Mouse (Mus musculus): ENCODE measurements at regions not wholly inside any gene's neighbourhood (a gene's known extent, or its start where the extent isn't known, plus 50 kb on each side); places are given as distances from the start of the nearest gene placed in this dataset.

DNA sequence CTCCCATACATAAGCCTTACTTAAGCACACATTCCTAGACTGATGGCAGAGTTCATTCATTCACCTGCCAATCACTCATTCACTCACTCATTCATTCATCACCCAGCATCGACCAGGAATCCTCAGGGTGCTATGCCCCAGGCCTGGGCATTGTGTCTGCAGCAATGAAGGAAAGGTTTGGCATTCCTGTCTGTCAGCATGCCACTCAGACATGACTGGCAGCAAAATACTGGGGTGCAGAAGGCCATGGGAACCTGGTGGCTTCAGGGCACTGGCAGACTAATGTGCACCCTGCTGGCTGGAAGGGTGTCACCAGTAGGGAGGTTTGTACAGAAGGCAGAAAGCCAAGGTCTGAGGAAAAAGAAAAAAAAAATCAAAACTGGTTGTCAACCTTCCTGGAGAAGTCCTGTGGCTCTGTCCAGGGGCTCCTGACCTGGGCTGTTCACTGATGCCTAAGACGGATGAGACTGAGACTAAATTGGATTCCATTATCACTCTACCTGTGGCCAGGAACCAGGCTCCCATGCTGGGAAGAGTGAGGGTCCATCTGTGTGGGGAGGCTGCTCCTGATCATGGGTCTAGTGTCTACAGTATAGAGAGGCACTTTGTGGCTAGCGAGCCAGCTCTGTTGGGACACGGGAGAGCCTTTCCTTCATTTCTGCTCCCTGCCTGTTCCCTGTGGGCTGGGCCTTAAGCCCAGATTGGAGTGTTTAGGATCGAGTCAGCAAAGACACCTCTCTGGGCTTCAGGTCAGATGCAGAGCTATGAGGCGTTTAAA is 104.1 kb downstream of the Cstad start:
- no peak for DNase-seq (ENCODE audit: low spot score in 2 of 2)

DNA sequence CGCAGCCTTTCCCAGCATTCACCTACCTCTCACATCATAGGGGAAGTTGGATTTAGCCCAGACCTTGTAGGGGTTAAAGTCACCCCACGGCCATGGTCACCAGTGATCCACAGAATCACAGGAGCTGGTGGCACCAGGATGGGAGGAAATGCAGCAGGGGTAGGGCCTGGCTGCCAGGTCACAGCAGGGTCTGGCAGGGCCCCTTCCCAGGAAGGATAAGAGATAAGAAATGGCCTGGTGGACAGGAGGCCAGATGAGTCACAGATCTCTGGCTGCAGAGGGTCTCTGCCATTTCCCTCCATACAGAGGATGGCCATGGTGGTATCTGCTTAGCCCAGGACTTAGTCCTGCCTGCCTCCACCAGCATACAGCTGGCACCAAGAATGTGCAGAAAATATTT is 103.0 kb downstream of the Cstad start:
- no peak for DNase-seq (ENCODE audit: low spot score in 2 of 2)

DNA sequence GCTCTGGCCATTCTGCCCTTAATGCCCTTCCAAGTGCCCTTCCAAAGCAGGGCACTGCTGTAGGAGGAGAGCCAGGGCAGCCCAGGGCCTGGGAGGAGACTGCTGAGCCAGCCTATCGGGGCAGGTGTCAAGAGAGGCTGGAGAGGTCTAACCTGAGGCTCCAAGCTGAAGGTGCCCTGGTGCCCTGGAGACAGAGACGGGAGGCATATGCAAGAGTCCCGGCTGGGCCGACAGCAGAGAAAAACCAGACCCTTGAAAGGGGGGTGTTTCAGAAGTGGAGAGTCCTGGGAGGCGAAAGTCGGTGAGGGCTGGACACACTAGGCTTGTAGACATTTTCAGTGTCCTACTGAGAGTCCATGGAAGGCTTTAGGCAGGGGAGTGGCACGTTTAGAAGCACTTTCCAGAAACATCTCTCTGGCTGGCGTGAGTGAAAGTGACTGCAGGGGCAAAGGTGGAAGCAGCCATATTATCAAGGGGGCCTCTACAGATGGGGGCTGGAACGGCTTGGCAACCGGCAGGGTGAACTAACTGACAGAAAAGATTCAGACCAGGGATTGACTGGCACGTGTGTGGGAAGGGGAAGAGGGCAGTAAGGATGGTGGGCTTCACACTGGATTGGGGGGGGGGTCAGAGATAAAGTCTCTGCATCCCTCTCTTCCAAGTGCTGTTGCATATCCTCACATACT is 101.1 kb downstream of the Cstad start:
- no peak for DNase-seq (ENCODE audit: low spot score in 2 of 2)

DNA sequence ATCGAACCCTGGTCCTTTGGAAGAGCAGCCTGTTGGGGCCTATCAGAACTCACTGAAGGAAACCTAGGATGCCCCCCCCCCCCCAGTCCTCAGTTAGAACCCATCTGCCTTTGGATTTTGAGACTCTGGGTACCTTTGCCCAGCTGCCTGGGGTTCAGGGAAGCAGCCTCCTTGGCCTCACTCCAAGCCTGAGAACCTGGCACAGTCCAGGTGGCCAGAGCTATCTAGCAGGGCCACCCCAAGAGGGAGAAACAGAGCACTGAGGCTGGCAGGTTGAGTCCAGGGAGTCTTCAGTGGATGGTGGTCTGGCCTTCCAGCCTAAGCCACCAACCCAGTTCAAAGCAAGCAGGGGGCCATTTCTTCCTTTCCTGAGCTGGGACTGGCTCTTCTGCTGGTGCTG is 100.2 kb downstream of the Cstad start:
- no peak for DNase-seq (ENCODE audit: low spot score in 2 of 2)

DNA sequence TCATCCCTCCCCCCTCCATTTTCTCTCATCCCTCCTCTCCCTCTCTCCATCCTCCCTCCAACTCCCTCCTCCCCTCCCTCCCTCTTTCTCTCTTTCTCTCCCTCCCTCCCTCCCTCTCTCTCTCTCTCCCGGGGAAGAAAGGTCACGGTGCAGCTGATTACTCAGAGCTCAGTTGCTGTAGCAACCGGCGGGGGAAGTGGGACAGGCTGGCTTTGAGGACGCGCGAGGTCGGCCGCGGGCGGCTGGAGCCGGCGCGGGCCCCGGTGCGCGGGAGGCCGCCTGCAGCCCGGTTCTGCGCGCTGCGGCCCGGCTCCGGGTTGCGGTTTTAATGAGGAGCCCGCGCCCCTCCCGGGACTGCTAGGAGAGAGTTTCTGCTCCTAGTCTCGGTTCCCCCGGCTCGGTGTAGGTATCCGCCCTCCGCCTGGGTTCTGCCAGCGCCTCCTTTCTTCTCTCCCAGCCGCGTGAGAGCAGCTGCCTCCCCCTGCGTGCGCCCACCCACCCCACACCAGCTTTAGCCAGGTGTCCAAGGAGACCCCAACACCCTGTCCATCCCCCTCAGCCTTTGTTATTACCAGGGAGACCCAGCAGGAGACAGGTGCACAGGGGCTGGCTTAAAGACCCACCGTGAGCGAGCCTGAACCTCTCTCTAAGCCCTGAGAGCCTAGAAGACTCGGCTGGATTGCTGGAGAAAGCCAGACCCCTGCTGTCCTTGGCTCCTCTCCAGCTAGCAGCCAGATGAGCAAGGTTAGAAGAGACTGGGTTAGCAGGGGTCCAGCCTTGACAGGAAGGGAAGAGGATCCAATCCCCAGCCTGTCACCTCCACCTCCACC is 98.6 kb downstream of the Cstad start:
- DNase-seq (ENCODE audit: low spot score in 2 of 2), result peak in 1 of 2 experiments; percentile 82

DNA sequence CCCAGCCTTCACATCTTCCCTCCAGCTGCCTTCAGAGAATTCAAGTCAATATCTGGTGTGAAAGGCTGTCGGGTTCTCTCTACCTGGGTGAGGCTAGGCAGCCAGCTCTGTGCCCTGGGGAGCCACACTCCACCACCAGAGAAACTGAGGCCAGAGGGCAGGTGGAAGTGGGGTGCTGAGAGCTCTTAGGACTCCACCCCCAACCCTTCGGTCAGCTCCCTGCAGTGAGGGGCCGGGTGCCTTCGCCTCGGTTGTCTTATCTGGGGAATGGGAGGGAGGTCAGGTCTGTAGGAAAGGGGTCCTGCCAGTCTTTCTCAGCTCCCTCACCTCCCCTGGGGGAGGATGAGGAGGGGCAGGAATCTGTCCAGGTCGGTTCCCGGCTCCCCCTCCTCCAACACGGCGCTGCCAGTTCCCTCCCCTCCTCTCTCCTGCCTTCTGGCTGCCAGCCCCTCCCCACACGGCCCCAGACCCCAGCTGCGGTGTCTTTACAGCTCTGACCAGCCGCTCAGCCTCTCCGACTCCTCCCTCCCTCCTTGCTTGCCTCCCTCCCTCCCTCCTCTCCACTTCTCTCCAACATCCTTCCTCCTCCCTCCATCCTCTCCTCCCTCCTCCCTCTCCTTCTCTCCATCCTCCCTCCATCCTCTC is 97.8 kb downstream of the Cstad start:
- DNase-seq (ENCODE audit: low spot score in 2 of 2), result no peak

DNA sequence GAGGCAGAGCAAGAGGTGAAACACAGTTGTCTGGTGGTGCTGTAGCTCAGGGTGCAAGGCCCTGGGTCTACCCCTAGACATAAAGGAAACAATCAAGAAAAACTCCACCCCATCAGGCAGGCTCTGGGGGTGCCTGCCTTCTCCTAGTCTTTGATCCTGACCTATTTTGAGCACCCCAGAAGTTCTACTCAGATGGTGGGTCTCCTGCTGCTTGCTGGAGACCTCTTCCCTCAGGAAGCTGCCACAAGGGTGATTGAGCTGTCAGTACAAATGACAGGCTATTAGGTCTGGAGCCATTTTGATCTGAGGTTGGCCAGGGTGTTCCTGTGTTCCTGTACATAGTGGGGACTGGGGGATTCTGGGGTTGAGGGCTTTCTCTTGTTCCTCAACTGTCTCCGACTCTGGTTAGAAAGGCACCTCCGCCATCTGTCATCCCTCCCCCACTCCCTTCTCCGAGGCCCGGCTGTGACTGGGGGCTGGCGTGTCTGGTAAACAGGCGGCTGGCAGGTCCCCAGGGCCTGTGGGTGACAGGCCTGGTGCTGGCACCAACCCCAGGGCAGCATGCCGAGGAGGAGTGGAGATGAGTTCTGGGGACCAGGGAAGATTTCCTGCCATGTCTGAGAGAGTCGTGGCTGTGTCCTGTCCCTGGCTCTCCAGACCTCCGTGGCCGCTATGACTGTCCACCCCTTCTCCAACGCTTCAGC is 97.2 kb downstream of the Cstad start:
- DNase-seq (ENCODE audit: low spot score in 2 of 2), result peak in 1 of 2 experiments; percentile 93

DNA sequence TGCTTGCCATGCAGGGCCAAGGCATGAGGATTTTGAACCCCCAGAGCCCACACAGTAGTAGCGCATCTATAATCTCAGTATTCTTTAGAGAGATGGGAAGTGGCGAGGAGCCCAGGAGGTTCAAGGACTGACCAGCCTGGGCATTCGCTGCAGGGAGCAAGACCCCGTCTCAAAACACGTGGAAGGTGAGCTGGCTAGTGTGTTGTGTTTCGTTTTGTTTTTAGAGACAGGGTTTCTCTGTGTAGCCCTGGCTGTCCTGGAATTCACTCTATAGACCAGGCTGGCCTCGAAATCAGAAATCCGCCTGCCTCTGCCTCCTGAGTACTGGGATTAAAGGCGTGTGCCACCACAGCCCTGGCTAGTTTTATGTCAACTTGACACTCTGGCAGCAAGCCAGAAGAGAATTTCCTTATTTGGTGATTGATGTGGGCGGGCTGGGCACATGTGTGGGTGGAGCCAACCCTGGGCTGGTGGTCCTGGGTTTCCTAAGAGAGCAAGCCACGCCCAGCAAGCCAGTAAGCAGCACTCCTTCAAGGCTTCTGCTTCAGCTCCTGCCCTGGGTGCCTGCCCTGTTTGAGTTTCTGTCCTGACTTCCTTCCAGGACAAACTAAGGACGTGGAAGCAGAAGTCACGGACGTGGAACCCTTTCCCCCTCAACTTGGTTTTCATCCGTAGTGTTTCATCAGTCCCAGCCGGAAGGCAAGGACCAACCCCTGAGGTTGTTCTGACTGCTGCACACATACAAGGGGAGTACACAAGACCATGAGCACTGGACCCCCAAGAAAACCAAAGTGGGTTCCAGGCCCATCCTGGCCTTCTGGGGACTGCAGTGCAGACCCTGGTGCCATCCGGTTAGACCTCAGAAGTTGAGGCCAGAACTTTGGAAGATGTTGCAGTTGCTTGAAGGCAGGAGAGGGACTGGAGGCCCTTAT is 96.4 kb downstream of the Cstad start:
- DNase-seq (ENCODE audit: low spot score in 2 of 2), result no peak

DNA sequence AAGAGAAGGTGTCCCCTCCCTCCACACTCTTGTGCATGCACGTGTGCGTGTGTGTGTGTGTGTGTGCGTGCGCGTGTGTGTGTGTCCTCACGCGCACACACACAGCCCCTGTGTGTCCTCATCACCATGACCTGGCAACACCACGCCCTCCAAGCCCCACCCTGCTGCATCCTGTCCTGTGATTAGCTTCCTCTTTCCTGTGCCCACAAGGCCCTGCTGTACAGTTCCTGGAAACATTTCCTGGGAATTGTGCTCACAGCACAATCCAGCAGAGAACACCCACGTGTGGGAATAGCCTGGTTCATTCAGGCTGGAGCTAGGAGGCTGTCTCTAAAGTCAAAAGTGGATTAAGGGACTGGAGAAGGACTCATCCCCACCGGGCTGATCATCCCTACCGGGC is 95.5 kb downstream of the Cstad start:
- no peak for DNase-seq (ENCODE audit: low spot score in 2 of 2)

DNA sequence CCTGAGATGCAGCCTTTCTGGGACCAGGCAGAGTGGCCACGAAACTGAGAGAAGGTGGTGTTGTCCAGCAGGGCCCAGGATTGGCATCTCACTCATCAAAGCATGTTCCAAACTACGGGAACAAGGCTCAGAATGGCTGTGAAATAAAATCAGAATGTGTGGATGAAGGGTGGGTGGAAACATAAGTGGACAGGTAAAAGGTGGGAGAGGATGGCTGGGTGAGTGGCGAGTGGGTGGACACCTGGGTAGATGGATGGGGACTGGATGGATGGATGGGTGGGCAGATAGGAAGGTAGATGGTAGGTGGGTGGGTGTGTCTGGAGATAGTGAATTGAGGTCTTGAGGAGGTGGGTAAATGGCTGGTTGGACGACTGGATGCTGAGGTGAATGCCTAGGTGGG is 93.6 kb downstream of the Cstad start:
- DNase-seq (ENCODE audit: low spot score in 2 of 2), result no peak

DNA sequence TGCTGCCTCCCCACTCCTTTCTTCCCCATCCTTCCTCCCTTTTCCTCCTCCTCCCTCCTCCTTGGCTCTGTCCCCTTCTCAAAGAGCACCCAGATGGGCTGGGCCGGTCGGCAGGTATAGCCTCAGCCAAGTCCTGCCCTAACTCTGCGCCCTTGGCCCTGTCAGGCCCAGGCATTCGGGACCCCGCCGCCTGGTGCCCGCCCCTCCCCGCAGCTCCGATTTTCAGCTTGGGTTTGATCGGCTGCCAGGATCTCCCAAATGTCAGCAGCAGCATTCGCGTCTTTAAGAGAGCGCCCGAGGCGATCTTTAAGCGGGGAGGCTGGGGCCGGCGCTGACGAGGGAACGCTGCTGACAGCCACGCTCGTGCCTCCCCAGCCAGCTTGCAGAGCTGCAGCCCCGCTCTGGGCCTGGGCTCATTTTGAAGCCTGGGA is 92.3 kb downstream of the Cstad start:
- DNase-seq (ENCODE audit: low spot score in 2 of 2), result peak in 1 of 2 experiments; percentile 63

DNA sequence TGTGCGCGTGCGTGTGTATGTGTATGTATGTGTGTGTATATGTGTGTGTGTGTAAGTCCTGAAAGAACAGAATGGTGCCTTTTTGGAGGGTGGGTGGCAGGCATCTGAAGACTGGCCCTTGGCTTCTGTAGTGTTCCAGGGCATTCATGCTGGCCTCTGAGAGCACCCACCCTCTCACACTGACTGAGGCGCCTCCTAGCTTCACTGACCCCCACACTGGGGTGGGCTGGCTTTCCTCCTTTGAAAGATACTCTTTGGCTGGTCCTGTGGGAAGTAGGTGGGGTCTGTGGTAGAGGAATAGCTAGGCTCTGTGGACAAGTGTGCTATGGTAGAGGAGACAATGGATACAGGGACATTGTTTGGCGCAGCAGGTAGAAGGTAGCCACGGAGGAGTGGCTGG is 91.5 kb downstream of the Cstad start:
- DNase-seq (ENCODE audit: low spot score in 2 of 2), result no peak

DNA sequence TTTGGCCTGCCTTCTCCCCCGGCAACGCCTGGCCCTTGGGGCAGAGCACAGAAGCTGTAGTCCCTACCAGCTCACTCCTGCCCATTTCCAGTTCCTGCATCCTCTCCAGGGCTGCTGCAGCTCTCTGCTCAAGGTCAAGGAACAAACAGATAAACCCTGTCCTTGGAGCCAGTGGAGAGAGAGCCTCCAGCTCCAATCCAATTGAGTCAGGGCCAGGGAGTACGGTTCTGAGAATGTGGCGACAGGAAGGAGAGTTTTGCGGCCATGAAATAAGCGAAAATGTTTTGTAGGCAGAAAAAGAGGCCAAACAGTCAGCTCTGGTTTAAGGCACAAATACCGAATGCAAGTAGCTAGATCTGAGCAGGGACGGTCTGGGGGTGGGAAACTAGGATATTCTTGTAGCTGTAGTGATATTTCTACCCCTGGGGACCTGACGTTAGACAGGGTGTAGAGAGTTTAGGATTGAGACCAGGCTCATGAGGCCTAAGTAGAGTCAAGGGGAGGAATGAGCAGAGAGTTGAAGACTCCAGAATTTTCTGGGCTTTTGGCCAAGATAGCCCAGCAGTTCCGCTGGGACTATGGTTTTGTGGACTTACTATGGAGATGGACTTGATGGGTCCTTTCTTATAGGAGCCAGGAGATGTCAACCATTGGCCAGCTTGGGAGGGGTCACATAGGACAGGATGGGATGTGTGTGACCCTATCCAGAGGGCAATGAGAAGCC is 90.5 kb downstream of the Cstad start:
- no peak for DNase-seq (ENCODE audit: low spot score in 2 of 2)

DNA sequence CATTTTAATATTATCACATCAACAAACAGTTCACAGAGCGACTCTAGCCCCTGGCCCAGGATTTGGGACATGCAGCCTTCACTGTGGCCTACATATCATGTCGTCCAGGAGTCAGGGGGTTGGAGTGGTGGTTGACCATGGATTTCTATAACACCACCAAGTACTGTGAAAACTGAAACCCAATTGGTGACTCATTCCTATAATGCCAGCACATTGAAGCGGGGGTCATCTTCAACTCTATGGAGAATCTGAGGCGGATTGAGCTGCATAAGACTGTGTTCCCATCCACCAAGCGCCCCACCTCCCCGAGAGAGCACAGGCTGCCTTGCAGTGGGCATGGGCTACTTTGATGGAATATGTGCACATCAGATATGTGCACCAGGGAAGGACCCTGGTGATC is 89.6 kb downstream of the Cstad start:
- no peak for DNase-seq (ENCODE audit: low spot score in 2 of 2)

DNA sequence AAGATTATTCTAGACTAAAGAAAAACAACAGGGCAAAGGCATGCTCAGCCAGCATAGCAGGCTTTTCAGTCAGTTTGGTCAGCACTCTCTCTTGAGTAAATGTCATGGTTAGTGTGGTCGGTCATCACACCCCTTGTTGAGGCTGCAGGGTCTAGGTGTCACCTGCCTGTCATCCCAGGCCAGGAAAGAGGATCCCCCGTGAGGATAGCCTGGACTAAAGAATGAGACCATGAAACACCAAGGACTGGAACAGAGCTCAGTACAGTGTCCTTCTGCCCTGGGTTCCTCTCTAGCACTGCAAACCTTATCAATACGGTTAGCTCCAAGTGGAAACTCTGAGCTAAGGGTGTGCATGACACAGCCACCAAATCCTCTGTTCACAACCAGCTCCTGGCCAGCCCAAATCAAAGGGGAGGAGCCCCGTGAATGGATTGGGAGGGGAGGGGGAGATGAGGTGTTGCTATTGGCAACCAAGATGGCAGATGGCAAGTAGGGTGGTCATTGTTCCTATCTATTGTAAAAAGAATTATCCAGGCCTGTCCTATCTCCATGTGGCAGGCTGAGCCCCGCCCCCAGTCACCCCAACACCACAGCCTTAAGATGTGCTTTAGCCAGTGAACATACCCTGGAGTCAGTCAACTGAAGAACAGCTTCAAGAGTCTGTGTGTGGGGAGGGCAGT is 87.4 kb downstream of the Cstad start:
- no peak for DNase-seq (ENCODE audit: low spot score in 2 of 2)

DNA sequence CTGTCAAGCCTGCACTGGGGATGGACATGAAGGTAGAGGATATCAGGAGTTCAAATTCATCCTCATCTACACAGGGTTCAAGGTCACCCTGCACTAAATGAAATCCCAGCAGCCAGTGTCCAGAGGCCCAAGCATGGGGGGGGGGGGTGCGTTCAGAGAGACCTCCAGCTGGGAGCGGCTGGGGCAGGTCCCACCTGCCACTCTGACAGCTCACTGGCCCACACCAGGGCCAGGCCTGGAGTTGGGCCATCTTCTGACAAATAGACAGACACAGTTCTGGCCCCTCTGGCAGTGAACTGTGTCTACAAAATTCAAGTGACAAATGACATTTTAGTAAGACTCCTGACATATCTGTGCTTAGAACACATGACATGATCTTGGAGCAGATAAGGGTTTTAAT is 86.8 kb downstream of the Cstad start:
- no peak for DNase-seq (ENCODE audit: low spot score in 2 of 2)

DNA sequence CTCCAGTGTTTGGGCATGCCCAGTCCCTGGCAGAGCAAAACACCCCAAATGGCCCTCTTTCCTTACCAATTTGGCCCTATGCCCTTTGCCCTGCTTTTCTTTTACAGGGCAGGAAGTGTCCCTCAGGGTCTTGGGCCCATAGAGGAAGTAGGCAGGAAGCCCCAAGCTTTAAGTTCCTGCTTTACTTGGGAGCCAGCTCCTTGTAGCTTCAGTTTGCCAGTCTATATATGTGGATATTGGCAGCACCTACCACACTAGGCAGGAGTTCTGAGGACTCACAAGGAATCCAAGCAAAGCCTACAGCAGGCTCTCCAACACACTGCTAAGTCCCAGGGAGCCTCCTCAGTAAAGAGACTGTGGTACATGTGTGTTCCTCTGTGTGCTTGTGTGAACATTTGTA is 84.2 kb downstream of the Cstad start:
- no peak for DNase-seq (ENCODE audit: low spot score in 2 of 2)

DNA sequence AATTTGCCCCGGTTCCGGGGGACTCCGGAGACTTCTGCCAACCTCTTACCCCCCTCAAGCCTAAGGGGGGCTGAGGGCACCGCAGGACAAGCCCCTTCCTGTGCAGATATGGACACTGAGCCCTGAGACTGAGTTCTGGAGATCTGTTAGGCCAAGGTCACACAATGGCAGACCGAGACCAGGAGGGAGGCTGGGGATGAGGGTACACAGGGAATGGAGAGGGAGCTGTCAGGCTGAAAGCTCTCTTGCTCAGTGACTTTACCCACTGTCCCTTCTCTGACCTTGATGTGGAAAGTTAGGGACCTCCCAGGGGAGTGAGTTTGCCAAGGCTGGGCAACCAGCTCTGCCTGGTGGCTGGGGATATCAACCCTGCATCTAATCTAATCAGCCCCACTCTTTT is 82.7 kb downstream of the Cstad start:
- DNase-seq (ENCODE audit: low spot score in 2 of 2), result no peak

DNA sequence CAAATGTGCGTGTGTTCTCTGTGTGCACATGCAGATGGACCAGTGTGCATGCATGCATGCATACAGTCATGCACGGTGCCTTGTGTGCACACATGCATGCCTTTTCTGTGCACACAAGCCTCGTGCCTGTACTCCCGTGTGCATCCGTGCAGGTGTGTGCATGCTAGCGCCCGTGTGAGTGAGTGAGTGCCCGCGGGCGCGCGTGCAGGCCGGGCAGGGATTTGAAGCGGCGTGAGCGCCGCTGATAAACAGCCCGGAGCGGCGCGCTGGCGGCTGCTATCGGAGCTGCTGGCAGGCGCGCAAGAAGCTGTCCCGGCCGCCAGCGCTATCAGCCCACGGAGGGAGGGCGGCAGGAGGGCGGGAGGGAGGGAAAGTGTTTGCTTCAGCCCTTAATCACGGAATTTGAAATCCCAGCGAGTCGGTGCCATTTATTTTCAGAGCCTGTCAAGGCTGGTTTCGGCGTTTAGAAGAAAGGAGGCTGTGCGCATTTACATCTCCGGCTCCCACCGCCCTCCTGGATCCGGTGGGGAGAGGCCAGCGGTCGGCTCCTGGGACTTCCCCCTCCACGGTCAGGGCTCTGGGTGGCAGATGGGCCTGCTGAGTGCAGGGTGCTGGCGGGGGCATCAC is 82.1 kb downstream of the Cstad start:
- peak in 1 of 2 experiments; percentile 80 for DNase-seq (ENCODE audit: low spot score in 2 of 2)
